Mouse (Mus musculus): ENCODE measurements around the gene Ctnnb1. TPM values are rescaled to one million over a fixed set of nuclear protein-coding genes. Genes with fewer than 3 reads are reported as not detected.
A peak's percentile ranks its signal among the peaks of the same experiment; 100 is the strongest.

The Ctnnb1 gene
- total and polyA plus RNA-seq, 2 experiments from 2014 or later, result 347 to 1,042 TPM

- WGBS, result 73% methylated on average over 5 of the region's 5 CpGs
Measured at GRCm38 (mm10) chr9:120964224-120964623, 35.2 kb downstream of the Ctnnb1 start.

GRCm38 (mm10) chr9:120965007-120965406 is 36.0 kb downstream of the Ctnnb1 start:
- Histone ChIP-seq H3K36me3 (ENCODE audit: insufficient read depth, low read length) (peaks cover 33% of the 10 kb centered on the region), H3K4me3 (ENCODE audit: low read depth, low read length) (no peak overlapping the region), H3K4me1 (ENCODE audit: insufficient read depth, low read length) (no peaks in the 10 kb centered on the region), H3K9ac (replicated peaks; ENCODE audit: low read length, poor library complexity, severe bottlenecking) (no peak overlapping the region), H3K27me3 (ENCODE audit: insufficient read depth, low read length) (no peaks in the 10 kb centered on the region), H3K27ac (ENCODE audit: low read depth, low read length) (no peak overlapping the region), H3K4me2 (ENCODE audit: low read depth, low read length, poor library complexity, severe bottlenecking) (no peak overlapping the region), H3K9me3 (ENCODE audit: low read length) (no peaks in the 10 kb centered on the region)
- DNase-seq (ENCODE audit: low spot score) (no peak), ATAC-seq (ENCODE audit: low FRiP score) (no peak)
- no peak for TF ChIP-seq CTCF (IDR thresholded peaks at IDR 0.05)
- WGBS, result 68% methylated on average over 10 of the region's 10 CpGs

More at GRCm38 (mm10) chr9:120964224-120964623, 35.2 kb downstream of the Ctnnb1 start:
- ATAC-seq (ENCODE audit: low FRiP score) (no peak), DNase-seq (ENCODE audit: low spot score) (no peak)
- no peak for TF ChIP-seq CTCF (IDR thresholded peaks at IDR 0.05)
- H3K36me3 ChIP-seq (ENCODE audit: insufficient read depth, low read length), result peaks cover 37% of the 10 kb centered on the region
- H3K9ac ChIP-seq (replicated peaks; ENCODE audit: low read length, poor library complexity, severe bottlenecking), result no peak overlapping the region
- H3K9me3 ChIP-seq (ENCODE audit: low read length), result no peaks in the 10 kb centered on the region
- H3K4me3 ChIP-seq (ENCODE audit: low read depth, low read length), result no peak overlapping the region
- no peaks in the 10 kb centered on the region for H3K27me3 ChIP-seq (ENCODE audit: insufficient read depth, low read length)
- no peak overlapping the region for H3K4me2 ChIP-seq (ENCODE audit: low read depth, low read length, poor library complexity, severe bottlenecking)
- H3K27ac ChIP-seq (ENCODE audit: low read depth, low read length), result no peak overlapping the region
- H3K4me1 ChIP-seq (ENCODE audit: insufficient read depth, low read length), result no peaks in the 10 kb centered on the region

GRCm38 (mm10) chr9:120973026-120973515 is 44.1 kb downstream of the Ctnnb1 start:
- Histone ChIP-seq H3K27me3 (ENCODE audit: insufficient read depth, low read length) (no peaks in the 10 kb centered on the region), H3K9me3 (ENCODE audit: low read length) (no peaks in the 10 kb centered on the region), H3K9ac (replicated peaks; ENCODE audit: low read length, poor library complexity, severe bottlenecking) (no peak overlapping the region), H3K4me2 (ENCODE audit: low read depth, low read length, poor library complexity, severe bottlenecking) (no peak overlapping the region), H3K36me3 (ENCODE audit: insufficient read depth, low read length) (peaks cover 7% of the 10 kb centered on the region; the same call in 1 of the 2 replicates), H3K27ac (ENCODE audit: low read depth, low read length) (no peak overlapping the region), H3K4me3 (ENCODE audit: low read depth, low read length) (no peak overlapping the region), H3K4me1 (ENCODE audit: insufficient read depth, low read length) (no peaks in the 10 kb centered on the region)
- no peak for ATAC-seq (ENCODE audit: low FRiP score)
- no peak for TF ChIP-seq CTCF (IDR thresholded peaks at IDR 0.05)
- no peak for DNase-seq (ENCODE audit: low spot score)
- 74% methylated on average over 6 of the region's 6 CpGs for WGBS

- Histone ChIP-seq H3K4me1 (ENCODE audit: insufficient read depth, low read length) (no peaks in the 10 kb centered on the region), H3K27me3 (ENCODE audit: insufficient read depth, low read length) (no peaks in the 10 kb centered on the region), H3K4me3 (ENCODE audit: low read depth, low read length) (no peak overlapping the region), H3K27ac (ENCODE audit: low read depth, low read length) (no peak overlapping the region), H3K4me2 (ENCODE audit: low read depth, low read length, poor library complexity, severe bottlenecking) (no peak overlapping the region), H3K9me3 (ENCODE audit: low read length) (no peaks in the 10 kb centered on the region), H3K9ac (replicated peaks; ENCODE audit: low read length, poor library complexity, severe bottlenecking) (no peak overlapping the region), H3K36me3 (ENCODE audit: insufficient read depth, low read length) (0 out of 2 replicates have a peak, but pooled peaks cover 3% of the 10 kb centered on the region)
- no peak for TF ChIP-seq CTCF (IDR thresholded peaks at IDR 0.05)
- no peak for DNase-seq (ENCODE audit: low spot score)
- no peak for ATAC-seq (ENCODE audit: low FRiP score)
- WGBS, result 81% methylated on average over 2 of the region's 2 CpGs
Measured at GRCm38 (mm10) chr9:120974209-120974608, 45.2 kb downstream of the Ctnnb1 start.

- Histone ChIP-seq H3K4me2 (ENCODE audit: low read depth, low read length, poor library complexity, severe bottlenecking) (no peak overlapping the region), H3K9me3 (ENCODE audit: low read length) (no peaks in the 10 kb centered on the region), H3K27ac (ENCODE audit: low read depth, low read length) (no peak overlapping the region), H3K4me3 (ENCODE audit: low read depth, low read length) (no peak overlapping the region), H3K27me3 (ENCODE audit: insufficient read depth, low read length) (no peaks in the 10 kb centered on the region), H3K36me3 (ENCODE audit: insufficient read depth, low read length) (no peaks in the 10 kb centered on the region), H3K4me1 (ENCODE audit: insufficient read depth, low read length) (0 out of 2 replicates have a peak, but pooled peaks cover 4% of the 10 kb centered on the region), H3K9ac (replicated peaks; ENCODE audit: low read length, poor library complexity, severe bottlenecking) (no peak overlapping the region)
- DNase-seq (ENCODE audit: low spot score) (peak; percentile 91), ATAC-seq (ENCODE audit: low FRiP score) (peak; percentile 82)
- no peak for TF ChIP-seq CTCF (IDR thresholded peaks at IDR 0.05)
- 56% methylated on average over 5 of the region's 5 CpGs for WGBS
Measured at GRCm38 (mm10) chr9:120976158-120976557, 47.1 kb downstream of the Ctnnb1 start.

GRCm38 (mm10) chr9:120976856-120977255 is 47.8 kb downstream of the Ctnnb1 start:
- DNase-seq (ENCODE audit: low spot score) (no peak), ATAC-seq (ENCODE audit: low FRiP score) (no peak)
- no peak overlapping the region for H3K4me3 ChIP-seq (ENCODE audit: low read depth, low read length)
- no peaks in the 10 kb centered on the region for H3K9me3 ChIP-seq (ENCODE audit: low read length)
- H3K27ac ChIP-seq (ENCODE audit: low read depth, low read length), result no peak overlapping the region
- no peak overlapping the region for H3K4me2 ChIP-seq (ENCODE audit: low read depth, low read length, poor library complexity, severe bottlenecking)
- WGBS, result 95% methylated on average over 4 of the region's 4 CpGs
- H3K9ac ChIP-seq (replicated peaks; ENCODE audit: low read length, poor library complexity, severe bottlenecking), result no peak overlapping the region
- H3K4me1 ChIP-seq (ENCODE audit: insufficient read depth, low read length), result 0 out of 2 replicates have a peak, but pooled peaks cover 4% of the 10 kb centered on the region
- no peaks in the 10 kb centered on the region for H3K27me3 ChIP-seq (ENCODE audit: insufficient read depth, low read length)
- H3K36me3 ChIP-seq (ENCODE audit: insufficient read depth, low read length), result no peaks in the 10 kb centered on the region
- no peak for TF ChIP-seq CTCF (IDR thresholded peaks at IDR 0.05)
